Mouse (Mus musculus) MEL (cell line): ENCODE data around the gene 1110008P14Rik. TPM values are rescaled to one million over a fixed set of nuclear protein-coding genes. Genes with fewer than 3 reads are reported as not detected.

ENCODE experiments used
- DNase-seq: peaks from one replicate; pipeline ENCODE4 v3.0.0; 2011; ENCODE audit warnings: low read depth, low spot score
- H3K27ac ChIP-seq: 2 replicates; pipeline ENCODE4 v1.5.1; 2012; ENCODE audit warnings: low read depth, mild to moderate bottlenecking, control low read depth, low read length, moderate library complexity; ENCODE audit not compliant: control insufficient read depth
- H3K27me3 ChIP-seq, 2 experiments: fragments of 150-350 bp in 1 of 2; sonication (generic) in 1 of 2; 2 replicates each; pipeline ENCODE4 v1.6.1; 2012; ENCODE audit warnings: low read length in 2 of 2, mild to moderate bottlenecking in 2 of 2, improper control_type of control experiment in 1 of 2, moderate library complexity in 1 of 2; ENCODE audit not compliant: insufficient read depth in 2 of 2, control insufficient read depth in 1 of 2
- H3K36me3 ChIP-seq, 2 experiments: 2 replicates each; pipeline ENCODE4 v1.6.1; 2012 to 2014; ENCODE audit warnings: low read length in 2 of 2, improper control_type of control experiment in 1 of 2, inconsistent platforms in 1 of 2, mild to moderate bottlenecking in 1 of 2; ENCODE audit not compliant: insufficient read depth in 2 of 2, control insufficient read depth in 1 of 2
- H3K4me1 ChIP-seq, 2 experiments: fragments of 150-350 bp in 1 of 2; sonication (generic) in 1 of 2; 2 replicates each; pipeline ENCODE4 v1.6.1; 2012; ENCODE audit warnings: low read length in 2 of 2, improper control_type of control experiment in 1 of 2, mild to moderate bottlenecking in 1 of 2; ENCODE audit not compliant: insufficient read depth in 2 of 2, control insufficient read depth in 1 of 2
- H3K4me3 ChIP-seq, 2 experiments: fragments of 150-350 bp in 1 of 2; sonication (generic) in 1 of 2; 2 replicates each; pipeline ENCODE4 v1.5.1; 2012; ENCODE audit warnings: low read depth in 2 of 2, low read length in 2 of 2, mild to moderate bottlenecking in 2 of 2, moderate library complexity in 2 of 2, control low read depth in 1 of 2, improper control_type of control experiment in 1 of 2; ENCODE audit not compliant: control insufficient read depth in 1 of 2, insufficient read depth in 1 of 2
- H3K79me2 ChIP-seq: 2 replicates; pipeline ENCODE4 v1.6.1; 2012; ENCODE audit warnings: mild to moderate bottlenecking, low read length, moderate library complexity; ENCODE audit not compliant: control insufficient read depth, poor library complexity, insufficient read depth
- H3K9ac ChIP-seq: 2 replicates; pipeline ENCODE4 v1.6.1; 2012; ENCODE audit warnings: low read depth, mild to moderate bottlenecking, control low read depth, low read length, moderate library complexity; ENCODE audit not compliant: control insufficient read depth, poor library complexity, severe bottlenecking
- H3K9me3 ChIP-seq: fragments of 150-350 bp; sonication (generic); replicated peaks from 2 replicates; pipeline ENCODE4 v1.6.1; 2012; ENCODE audit warnings: mild to moderate bottlenecking, low read length, improper control_type of control experiment, moderate library complexity; ENCODE audit not compliant: insufficient read depth
- BHLHE40 ChIP-seq: IDR thresholded peaks from 2 replicates; pipeline ENCODE4 v1.6.1; 2012; ENCODE audit warnings: low read depth, mild to moderate bottlenecking, inconsistent platforms, low read length, improper control_type of control experiment, borderline replicate concordance
- CTCF ChIP-seq, 3 experiments: IDR thresholded peaks in 2 of 3; conservative IDR thresholded peaks in 1 of 3; 2 replicates each; pipeline ENCODE4 v1.5.1; 2011 to 2012; ENCODE audit warnings: low read length in 3 of 3, low read depth in 2 of 3, mild to moderate bottlenecking in 2 of 3, improper control_type of control experiment in 1 of 3, inconsistent platforms in 1 of 3, mixed read lengths in 1 of 3, moderate library complexity in 1 of 3; ENCODE audit not compliant: control insufficient read depth in 1 of 3, insufficient read depth in 1 of 3, poor library complexity in 1 of 3, severe bottlenecking in 1 of 3
- ETS1 ChIP-seq: IDR thresholded peaks from 2 replicates; pipeline ENCODE4 v1.6.1; 2012; ENCODE audit warnings: low read depth, mild to moderate bottlenecking, inconsistent platforms, low read length, improper control_type of control experiment, moderate library complexity
- HCFC1 ChIP-seq: IDR thresholded peaks from 2 replicates; pipeline ENCODE4 v1.6.1; 2012; ENCODE audit warnings: low read depth, mild to moderate bottlenecking, inconsistent platforms, low read length, improper control_type of control experiment, moderate library complexity
- MAX ChIP-seq: IDR thresholded peaks from 2 replicates; pipeline ENCODE4 v1.6.1; 2011; ENCODE audit warnings: low read length, improper control_type of control experiment
- MEF2A ChIP-seq: IDR thresholded peaks from 2 replicates; pipeline ENCODE4 v1.6.1; 2014; ENCODE audit warnings: low read depth, mild to moderate bottlenecking, inconsistent platforms, low read length, improper control_type of control experiment; ENCODE audit not compliant: poor library complexity, insufficient replicate concordance, severe bottlenecking; ENCODE audit errors: extremely low read depth
- MXI1 ChIP-seq: IDR thresholded peaks from 2 replicates; pipeline ENCODE4 v1.6.1; 2011; ENCODE audit warnings: mild to moderate bottlenecking, low read depth, low read length, improper control_type of control experiment
- MYB ChIP-seq: IDR thresholded peaks from 2 replicates; pipeline ENCODE4 v1.6.1; 2011; ENCODE audit warnings: mild to moderate bottlenecking, low read depth, low read length, improper control_type of control experiment
- MYC ChIP-seq: IDR thresholded peaks from 2 replicates; pipeline ENCODE4 v1.6.1; 2011; ENCODE audit warnings: low read depth, mild to moderate bottlenecking, low read length, improper control_type of control experiment, moderate library complexity
- NRF1 ChIP-seq: IDR thresholded peaks from 2 replicates; pipeline ENCODE4 v1.6.1; 2014; ENCODE audit warnings: low read depth, mild to moderate bottlenecking, inconsistent platforms, low read length, improper control_type of control experiment, moderate library complexity; ENCODE audit not compliant: poor library complexity, insufficient read depth, severe bottlenecking
- RCOR1 ChIP-seq: IDR thresholded peaks from 2 replicates; pipeline ENCODE4 v1.6.1; 2012; ENCODE audit warnings: low read depth, mild to moderate bottlenecking, inconsistent platforms, low read length, improper control_type of control experiment
- TAL1 ChIP-seq: IDR thresholded peaks from 2 replicates; pipeline ENCODE4 v1.6.1; 2012; ENCODE audit warnings: mild to moderate bottlenecking, inconsistent platforms, low read length, moderate library complexity, mixed read lengths
- TCF12 ChIP-seq: IDR thresholded peaks from 2 replicates; pipeline ENCODE4 v1.6.1; 2014; ENCODE audit warnings: low read depth, mild to moderate bottlenecking, inconsistent platforms, low read length, improper control_type of control experiment, moderate library complexity
- UBTF ChIP-seq: IDR thresholded peaks from 2 replicates; pipeline ENCODE4 v1.6.1; 2012; ENCODE audit warnings: low read depth, mild to moderate bottlenecking, inconsistent platforms, low read length, improper control_type of control experiment, moderate library complexity, borderline replicate concordance; ENCODE audit not compliant: insufficient read depth
- USF1 ChIP-seq: IDR thresholded peaks from 2 replicates; pipeline ENCODE4 v1.6.1; 2014; ENCODE audit warnings: low read depth, mild to moderate bottlenecking, inconsistent platforms, low read length, improper control_type of control experiment, moderate library complexity
- USF2 ChIP-seq, 2 experiments: IDR thresholded peaks; 2 replicates each; pipeline ENCODE4 v1.6.1; 2011 to 2012; ENCODE audit warnings: improper control_type of control experiment in 2 of 2, low read length in 2 of 2, borderline replicate concordance in 1 of 2, inconsistent platforms in 1 of 2, low read depth in 1 of 2, mild to moderate bottlenecking in 1 of 2; ENCODE audit not compliant: insufficient read depth in 1 of 2
- ZKSCAN1 ChIP-seq: IDR thresholded peaks from 2 replicates; pipeline ENCODE4 v1.6.1; 2012; ENCODE audit warnings: low read depth, mild to moderate bottlenecking, inconsistent platforms, low read length, improper control_type of control experiment, moderate library complexity
- polyA plus RNA-seq, 2 experiments: library from polyadenylated mRNA; stranded (reverse) in 1 of 2; unstranded in 1 of 2; fragments of >175 nt in 1 of 2; fragments of >200 nt in 1 of 2; gene quantifications; 2 replicates each; pipeline versions ENCODE4 v1.2.1 to v1.2.4; 2012; ENCODE audit warnings: low replicate concordance in 2 of 2, low read depth in 1 of 2; ENCODE audit not compliant: insufficient read length in 2 of 2, insufficient read depth in 1 of 2, missing spikeins in 1 of 2
- total RNA-seq: library from RNA; depleted of rRNA; stranded (reverse); fragments of 300-350 nt; gene quantifications from 2 replicates; pipeline ENCODE4 v1.2.3, GENCODE M21; 2012

1110008P14Rik gene
- total and polyA plus RNA-seq, 3 experiments, result 62.9 to 63.5 TPM; not detected in 1

DNA sequence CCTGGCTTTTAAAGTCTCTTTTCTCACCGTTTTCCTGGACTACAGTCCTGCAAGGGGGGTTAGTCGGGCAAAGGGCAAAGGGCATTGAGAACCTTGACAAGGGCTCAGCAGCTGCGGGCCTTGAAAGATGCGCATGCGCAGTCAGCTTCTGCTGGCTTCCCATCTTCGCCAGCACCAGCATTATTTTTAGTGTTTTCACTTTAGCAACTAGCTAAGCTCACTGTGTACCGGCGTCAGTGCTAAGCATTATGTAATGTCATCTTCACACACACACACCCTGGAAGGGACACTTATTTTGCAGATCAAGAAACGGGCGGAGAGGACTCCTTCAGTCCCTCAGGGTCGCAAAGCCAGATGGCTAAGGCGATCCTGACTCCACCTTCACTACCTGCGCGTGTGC lies 21.0 kb downstream of the 1110008P14Rik start:
- Histone ChIP-seq H3K4me1 (peaks cover 0 to 6% of the 10 kb centered on the region in 2 experiments; a peak in 2 of 4 replicates), H3K36me3 (peaks cover 0 to 3% of the 10 kb centered on the region in 2 experiments; a peak in 2 of 4 replicates), H3K79me2 (peaks cover 6% of the 10 kb centered on the region; the same call in 1 of the 2 replicates), H3K9ac (no peak overlapping the region), H3K9me3 (no peaks in the 10 kb centered on the region), H3K27me3 (peaks cover 3 to 4% of the 10 kb centered on the region in 2 experiments; a peak in 3 of 4 replicates), H3K27ac (no peak overlapping the region), H3K4me3 (no peak overlapping the region)
- TF ChIP-seq MEF2A, result no peak
- no peak for TF ChIP-seq MAX
- TF ChIP-seq UBTF, result no peak
- TF ChIP-seq MYB, result no peak
- no peak for TF ChIP-seq MYC
- no peak for TF ChIP-seq BHLHE40
- no peak for TF ChIP-seq ZKSCAN1
- no peak for TF ChIP-seq USF1
- TF ChIP-seq TAL1, result no peak
- no peak for TF ChIP-seq ETS1
- TF ChIP-seq TCF12, result no peak
- no peak for DNase-seq

DNA sequence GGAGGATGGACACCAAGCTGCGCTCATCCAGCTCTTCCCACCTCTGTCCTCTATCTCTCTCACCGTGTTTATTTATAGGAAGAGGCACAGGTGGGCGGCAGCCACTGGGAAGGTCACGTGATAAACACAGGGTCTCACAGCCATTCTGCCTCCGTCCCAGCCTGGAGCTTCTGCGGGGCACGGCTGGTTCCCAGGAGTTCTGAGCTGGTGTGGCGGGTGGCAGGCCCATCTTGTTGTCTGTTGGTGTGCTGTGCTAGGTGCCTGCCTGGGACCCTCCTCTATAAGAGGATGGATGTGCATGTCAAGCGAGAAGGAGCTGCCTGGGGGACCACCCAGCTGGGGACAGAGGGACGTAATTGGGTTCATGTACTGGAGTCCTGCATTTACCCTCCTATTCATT lies 23.4 kb downstream of the 1110008P14Rik start:
- H3K4me3 ChIP-seq, result no peak overlapping the region
- H3K9ac ChIP-seq, result no peak overlapping the region
- peaks cover 3 to 4% of the 10 kb centered on the region in 2 experiments; a peak in 3 of 4 replicates for H3K27me3 ChIP-seq
- TF ChIP-seq TAL1, result no peak
- TF ChIP-seq CTCF (IDR thresholded peaks at IDR 0.05 in 2 of 3, conservative IDR thresholded peaks at IDR 0.05 in 1 of 3; ENCODE audit: control insufficient read depth in 1 of 3, insufficient read depth in 1 of 3, low read depth in 2 of 3, low read length in 3 of 3, poor library complexity in 1 of 3, severe bottlenecking in 1 of 3), result no peak
- TF ChIP-seq RCOR1, result no peak
- peaks cover 4 to 9% of the 10 kb centered on the region in 2 experiments; a peak in 3 of 4 replicates for H3K4me1 ChIP-seq
- no peak overlapping the region for H3K27ac ChIP-seq
- H3K9me3 ChIP-seq, result no peaks in the 10 kb centered on the region
- H3K79me2 ChIP-seq, result peaks cover 6% of the 10 kb centered on the region; the same call in 1 of the 2 replicates
- no peak for DNase-seq
- peaks cover 0 to 4% of the 10 kb centered on the region in 2 experiments; a peak in 2 of 4 replicates for H3K36me3 ChIP-seq

DNA sequence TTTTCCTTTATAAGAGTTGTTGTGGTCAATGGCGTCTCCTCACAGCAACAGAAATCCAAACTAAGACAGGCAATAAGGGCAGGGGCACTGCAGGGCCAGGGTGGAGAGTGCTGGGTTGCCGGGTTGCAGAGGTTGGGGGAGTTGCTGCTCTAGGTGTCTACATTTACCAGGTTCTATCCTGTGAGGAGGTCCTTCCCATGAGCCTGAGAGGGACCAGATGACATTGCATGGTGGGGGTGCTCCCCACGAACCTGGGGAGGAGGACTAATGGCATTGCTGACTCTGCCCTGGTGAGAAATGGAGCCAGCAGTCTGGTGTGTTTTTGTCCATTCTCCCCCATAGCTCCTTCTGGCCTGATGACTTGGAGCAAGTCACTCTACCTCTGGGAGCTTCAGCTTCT lies 24.0 kb downstream of the 1110008P14Rik start:
- peaks cover 0 to 4% of the 10 kb centered on the region in 2 experiments; a peak in 2 of 4 replicates for H3K36me3 ChIP-seq
- H3K27ac ChIP-seq, result no peak overlapping the region
- H3K27me3 ChIP-seq, result peaks cover 3 to 4% of the 10 kb centered on the region in 2 experiments; a peak in 3 of 4 replicates
- H3K4me3 ChIP-seq, result no peak overlapping the region
- no peaks in the 10 kb centered on the region; the same call in 1 of the 2 replicates for H3K79me2 ChIP-seq
- H3K4me1 ChIP-seq, result peaks cover 4 to 9% of the 10 kb centered on the region in 2 experiments; a peak in 3 of 4 replicates
- no peak for DNase-seq
- H3K9me3 ChIP-seq, result no peaks in the 10 kb centered on the region
- H3K9ac ChIP-seq, result no peak overlapping the region
- TF ChIP-seq USF2 (IDR thresholded peaks at IDR 0.05; ENCODE audit: borderline replicate concordance in 1 of 2, insufficient read depth in 1 of 2, low read depth in 1 of 2, low read length in 2 of 2) (no peak), MXI1 (no peak), NRF1 (no peak), HCFC1 (no peak), MEF2A (no peak)
